Mouse (Mus musculus) heart, adult 18-20 months (tissue): Measurements from ENCODE around the gene Glce. TPM values are rescaled to one million over a fixed set of nuclear protein-coding genes. Genes with fewer than 3 reads are reported as not detected.

Experiments used
- DNase-seq, 2 experiments: peaks; one replicate each; pipeline ENCODE4 v3.0.0; 2021 to 2022; ENCODE audit warnings: mixed read lengths in 1 of 2
- total RNA-seq, 2 experiments: library from RNA; stranded (reverse); gene quantifications; 2 replicates each; pipeline ENCODE4 v1.2.3; 2021

The Glce gene
- total RNA-seq, 2 experiments from 2014 or later: 8.1 to 10.9 TPM

DNA sequence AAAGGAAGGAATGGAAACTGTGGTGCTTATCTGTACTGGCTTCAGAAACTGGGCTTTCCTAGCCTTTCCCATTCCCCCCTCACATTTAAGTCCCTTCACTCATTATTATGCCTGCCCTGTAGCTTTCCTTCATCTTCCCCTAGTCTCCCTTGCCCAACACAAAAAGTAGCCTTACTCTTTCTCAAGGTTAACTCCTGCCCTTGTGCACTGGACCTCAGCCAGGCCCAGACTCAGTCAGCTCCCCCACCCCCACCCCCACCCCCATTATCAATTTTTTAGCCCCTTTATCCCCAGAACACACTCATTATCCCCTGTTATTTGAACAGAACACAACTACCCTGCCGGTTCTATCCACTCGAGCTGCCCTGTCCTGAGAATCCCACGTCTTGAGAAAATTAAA lies 1.0 kb upstream of the Glce start:
- no peak for DNase-seq

DNA sequence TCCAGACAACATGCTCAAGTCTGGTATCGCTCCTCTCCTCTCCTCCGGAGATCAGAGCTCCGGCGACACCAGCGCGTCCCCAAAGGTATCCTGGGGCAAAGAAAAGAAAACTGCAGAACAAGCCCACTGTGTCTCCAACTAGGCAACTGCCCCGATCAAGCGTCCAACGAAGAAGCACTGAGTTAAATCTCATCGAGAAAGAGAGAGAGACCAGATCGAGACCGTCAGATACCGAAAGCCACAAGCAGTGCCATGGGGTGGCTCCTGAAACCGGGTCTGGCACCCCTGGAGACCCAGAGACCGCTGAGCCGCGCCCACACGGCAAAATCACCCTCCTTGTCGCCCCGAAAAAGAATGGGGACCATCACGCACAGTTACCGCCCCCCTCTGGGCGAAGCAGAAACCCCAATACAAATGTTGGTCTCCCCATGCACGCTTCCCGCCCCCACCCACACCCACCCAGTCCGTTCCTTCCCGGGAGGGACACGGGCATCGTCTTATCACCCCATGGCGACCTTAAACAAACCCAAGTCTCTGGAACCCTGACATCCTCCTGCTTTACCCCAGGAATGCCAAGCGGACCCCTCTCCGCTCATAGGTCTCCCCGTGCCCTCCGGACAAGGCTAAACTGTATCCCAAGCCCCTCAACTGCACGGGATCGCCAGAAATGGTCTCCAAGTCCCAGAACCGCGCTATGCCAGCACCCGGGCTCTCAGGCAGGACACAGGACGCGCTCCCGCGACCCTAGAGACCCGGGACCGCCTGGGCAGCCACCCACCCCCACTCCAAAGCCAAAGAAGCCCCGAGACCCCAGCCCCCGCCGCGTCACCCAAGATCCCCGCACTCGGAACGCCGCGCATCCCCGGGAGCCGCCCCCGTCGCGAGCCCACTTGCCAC lies 656 bp downstream of the Glce start:
- DNase-seq: peak; percentile 38 to 68

DNA sequence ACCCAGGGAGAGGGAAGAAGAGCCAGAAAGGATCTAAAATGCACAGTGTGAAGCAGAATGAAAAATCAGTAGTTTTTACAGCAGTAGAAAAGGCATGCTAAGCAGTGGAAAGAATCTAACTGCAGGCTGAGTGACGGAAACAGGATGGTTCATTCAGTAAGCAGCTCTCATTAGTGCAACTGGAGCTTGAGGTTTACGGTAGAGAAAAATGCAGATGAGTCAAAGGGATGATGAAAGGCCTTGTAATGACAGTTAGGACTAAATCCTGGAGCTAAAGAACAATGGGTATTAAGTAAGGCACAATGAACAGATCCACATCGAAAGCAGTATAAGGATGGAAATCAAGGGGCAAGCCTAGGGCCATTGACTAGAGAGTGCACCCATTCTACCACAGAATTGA lies 3.7 kb downstream of the Glce start:
- DNase-seq: no peak

DNA sequence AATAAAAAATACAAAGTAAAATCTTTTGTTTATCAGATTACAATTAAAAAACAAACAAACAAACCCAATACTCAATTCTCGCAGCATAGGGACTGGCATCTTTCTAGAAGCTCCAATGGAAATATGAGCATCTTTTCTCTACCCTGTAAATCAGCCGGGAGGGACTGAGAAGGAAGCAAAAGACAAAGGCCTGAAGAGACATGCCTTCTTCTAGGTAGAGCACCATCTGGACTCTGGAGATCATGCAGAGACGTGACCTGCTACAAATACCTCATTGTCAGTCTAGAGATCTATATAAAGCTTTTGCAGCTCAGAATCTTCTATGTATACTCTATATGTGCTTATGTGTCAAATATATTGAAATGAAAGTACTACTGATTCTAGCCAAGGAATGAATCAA lies 6.6 kb downstream of the Glce start:
- DNase-seq: no peak

DNA sequence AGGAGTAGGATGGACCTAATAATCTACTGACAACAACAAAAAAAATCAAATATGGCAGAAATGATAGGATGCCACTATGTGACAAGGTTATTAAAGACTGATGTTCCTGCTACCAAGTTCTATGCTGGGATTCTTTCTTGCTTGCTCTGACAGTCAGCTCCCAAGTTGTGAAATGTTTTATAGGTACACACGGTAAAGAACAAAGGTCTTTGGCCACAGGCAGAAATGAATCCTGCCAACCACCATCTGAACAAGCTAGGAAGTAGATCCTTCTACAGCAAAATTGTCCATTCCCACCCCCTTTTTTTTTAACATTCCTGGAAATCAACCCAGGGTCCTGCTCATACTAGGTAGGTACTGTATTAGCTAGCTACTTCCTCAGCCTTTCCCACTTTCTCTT lies 25.9 kb downstream of the Glce start:
- no peak for DNase-seq

DNA sequence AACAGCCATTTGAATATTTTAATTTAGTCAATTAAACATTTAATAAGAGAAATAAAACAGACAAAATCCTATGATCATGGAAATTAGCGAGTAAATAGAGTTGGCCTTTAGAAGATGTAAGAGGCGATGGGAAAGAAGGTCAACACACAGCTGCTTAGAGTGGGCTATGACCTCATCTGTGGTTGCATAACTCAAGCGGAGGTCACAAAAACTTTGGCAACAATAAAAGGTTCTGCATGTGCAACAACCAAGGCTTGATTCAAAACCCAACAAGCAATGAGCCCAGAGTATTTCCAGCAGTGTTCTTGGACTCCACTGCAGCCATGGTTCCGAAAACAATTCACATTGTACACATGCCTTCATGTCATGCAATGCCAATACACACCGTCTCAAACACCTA lies 30.9 kb downstream of the Glce start:
- peak; percentile 70 to 84 for DNase-seq

DNA sequence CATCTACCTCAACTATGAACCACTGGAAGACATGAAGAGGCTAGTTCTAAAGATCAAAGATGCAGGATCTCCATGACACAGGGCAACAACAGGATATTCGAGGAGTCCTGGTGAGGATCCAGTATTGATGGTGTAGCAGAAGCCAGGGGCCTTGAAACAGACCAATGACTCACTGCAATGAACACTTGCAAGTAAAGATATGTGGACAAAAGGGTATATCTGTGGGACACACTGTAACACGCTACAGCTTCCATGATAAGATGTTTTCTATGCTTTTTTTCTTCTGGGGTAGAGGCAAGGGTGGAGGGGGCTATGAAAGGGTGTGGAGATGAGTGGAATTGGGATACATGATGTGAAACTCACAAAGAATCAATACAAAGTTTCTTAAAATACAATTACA lies 36.9 kb downstream of the Glce start:
- DNase-seq: no peak

DNA sequence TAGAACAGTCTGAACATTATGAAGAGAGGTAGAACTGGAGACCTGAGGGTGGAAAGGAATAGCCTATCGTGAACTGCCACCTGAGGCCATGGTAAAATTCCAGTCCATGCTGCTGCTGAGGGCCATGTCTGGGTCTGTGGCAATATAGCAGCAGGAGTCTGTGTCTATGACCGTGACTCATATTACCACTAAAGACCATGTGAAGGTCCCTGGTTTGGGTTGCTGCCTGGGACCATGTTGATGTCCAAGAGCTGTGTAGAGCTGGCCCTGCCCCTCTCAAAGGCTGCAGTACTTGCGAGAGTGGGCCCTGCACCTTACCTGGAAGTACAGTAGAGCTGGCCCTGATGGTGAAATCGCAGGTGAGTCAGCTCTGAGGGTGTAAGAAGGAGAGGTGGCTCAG lies 37.6 kb downstream of the Glce start:
- no peak for DNase-seq

DNA sequence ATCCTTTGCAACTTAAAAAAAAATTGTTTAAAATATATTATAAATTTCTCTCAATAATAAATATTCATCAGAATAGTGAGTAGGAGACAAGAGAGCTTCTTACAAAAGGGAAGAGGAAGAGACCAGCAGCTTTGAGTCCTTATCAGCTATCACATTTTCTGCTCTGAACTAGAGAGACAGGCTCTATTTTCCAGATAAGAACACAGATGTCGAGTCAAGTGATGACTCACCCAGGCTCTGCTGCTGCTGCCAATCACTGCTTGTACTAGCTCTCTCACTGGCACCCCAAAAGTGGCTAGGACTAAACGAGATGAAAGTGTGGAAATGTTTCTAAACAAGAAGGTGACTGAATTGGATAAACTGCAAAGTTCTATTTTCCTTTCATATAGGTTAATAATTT lies 39.5 kb downstream of the Glce start:
- peak in 1 of 2 experiments; percentile 10 for DNase-seq

DNA sequence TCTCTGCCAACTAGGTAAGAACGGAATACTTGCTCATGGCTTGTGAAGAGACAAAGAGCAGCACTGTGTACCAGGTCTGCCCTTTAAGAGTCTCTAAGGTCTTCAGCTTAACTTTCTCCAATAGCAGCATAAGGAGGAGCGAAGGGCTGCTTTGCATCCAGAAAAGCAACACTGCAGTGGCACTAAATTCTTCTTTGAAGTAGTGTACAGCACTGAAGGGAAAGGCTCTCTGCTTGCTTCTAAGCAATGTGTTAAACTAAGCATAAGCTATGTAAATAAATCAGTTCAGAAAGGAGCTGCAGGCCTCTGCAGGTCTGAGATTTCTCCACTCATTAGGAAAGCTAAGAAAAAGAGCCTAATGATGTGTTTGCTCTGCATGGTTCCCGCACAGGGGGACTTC lies 40.9 kb downstream of the Glce start:
- no peak for DNase-seq

DNA sequence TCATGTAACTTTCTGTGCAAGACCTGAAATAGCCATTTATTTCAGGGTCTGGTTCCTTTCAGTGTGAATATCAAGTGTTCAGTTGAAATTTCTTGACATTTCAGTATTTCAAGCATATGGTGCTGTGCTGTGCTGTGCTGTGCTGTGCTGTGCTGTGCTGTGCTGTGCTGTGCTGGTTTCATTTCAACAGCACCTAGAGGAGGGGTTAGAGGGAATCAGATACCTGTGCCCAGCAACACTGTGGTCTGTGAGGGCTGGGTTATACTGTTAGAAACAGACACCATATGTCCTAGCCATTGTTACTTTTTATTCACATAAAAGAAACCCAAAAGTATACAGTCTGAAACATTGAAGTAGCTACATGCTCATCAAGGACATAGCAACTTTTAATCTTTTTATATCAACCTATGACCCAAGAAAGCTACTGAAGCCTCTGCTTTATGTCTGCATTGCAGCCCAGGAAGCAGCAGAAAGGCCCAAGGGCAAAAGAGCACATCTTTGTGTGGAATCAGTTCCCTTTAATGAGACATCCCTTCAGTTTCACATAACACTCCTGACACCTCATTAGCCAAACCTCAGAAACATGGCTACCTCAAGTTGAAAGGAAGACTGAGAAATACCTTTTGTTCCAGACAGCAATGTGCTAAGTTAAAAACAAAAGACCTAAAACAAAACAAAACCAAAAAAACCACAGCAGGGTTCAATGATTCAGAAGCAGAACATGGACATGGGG lies 42.3 kb downstream of the Glce start:
- DNase-seq: no peak

DNA sequence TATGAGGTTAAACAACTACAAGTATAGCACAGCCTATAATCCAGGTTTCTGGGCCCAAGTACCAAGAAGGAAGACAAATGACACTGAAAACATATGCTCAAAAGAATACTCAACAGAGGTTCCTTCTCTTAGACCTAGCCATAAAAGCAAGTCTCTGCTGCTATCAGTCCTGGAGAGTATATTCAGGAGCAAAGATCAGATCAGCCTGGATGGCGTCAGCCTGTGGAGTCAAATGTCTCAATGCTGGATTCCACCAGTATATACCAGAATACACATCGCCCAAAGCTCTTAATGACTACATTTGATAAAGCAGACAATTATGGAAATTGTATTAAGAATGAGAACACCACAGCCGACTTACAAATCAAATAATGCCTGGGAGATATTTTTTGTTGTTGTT lies 60.2 kb downstream of the Glce start:
- DNase-seq: no peak

DNA sequence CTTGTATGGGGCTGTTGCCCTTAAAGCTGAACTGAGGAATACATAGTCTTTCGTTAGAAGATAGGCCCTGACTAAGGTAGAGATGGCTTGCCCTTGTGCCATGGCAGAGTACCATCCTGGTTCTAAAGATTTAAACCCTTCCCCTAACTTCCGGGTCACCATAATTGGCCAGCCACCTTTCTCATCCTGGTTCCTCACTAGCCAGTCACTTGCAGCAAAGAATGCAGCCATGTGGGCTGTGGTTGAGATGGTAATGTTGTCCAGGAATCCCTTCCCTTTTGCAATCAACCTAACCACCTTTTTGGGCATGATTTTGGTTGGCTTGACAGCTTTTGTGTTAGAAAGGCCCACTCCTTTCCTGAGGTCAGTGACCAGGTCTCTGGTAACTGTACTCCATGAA lies 62.0 kb downstream of the Glce start:
- DNase-seq: no peak

DNA sequence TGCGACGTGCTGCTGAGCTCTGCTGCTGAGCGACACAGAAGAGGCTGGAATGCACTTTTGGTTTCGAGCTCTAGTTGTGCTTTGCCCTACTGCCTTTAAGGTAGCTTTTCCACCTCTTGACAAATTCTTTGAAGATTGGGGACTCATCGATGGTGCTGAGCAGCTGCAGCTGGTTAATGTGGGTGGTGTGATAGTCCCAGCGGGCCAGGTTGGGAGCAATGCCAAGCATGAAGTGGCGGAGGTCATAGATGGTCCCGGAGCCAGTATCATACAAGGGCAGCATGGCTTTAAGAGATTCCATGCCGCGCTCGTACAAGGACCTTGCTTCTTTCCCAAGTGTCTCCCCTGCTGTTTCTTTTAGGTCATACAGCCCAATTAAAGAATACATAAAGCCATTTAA lies 62.5 kb downstream of the Glce start:
- peak; percentile 51 to 67 for DNase-seq

DNA sequence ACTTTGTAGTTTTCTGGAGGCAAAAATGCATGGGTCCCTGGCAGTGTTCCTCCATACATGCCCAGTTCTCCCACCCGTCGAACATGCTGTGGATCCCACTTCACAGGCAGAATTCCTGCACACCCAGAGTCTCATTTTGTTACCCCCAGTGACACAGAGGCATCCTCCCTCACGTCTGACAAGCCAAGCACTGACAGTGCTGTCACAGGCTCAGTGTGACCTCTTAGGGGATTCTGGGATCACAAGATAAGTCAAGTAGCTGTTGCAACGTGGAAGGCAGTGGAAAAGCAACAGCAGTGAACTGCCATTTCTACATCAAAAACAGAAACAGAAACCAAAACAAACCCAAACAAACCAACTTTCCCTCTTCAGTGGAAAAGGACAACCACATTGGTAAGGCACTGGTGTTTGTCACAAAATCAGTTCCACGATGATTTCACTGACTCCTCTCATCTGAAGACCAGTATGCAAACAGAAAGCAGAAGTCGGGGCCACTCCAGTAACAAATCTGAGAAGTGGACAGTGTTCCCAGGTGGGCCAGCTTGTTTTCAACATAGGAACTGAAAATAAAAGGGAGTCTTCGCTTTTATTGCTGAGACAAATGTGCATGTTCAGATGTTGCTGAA lies 64.5 kb downstream of the Glce start:
- DNase-seq: peak in 1 of 2 experiments; percentile 10

DNA sequence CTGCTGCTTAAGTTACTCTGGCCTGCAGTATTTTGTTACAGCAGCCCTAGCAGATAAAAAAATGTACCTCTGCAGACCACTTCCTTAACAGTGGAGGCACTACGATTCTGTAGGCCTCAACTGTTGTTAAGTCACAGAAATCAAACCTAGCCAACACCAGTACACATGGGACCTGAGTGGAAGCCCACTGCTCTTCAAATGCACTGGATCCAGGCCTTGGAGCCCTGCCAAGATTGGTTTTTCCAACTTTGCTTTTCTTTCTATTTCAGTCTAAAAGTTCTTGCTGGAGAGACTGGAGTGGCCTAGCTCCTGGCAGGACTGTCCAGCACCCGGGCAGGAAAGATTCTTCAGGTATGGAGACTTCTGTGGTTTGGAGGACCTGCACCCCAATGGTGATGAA lies 66.2 kb downstream of the Glce start:
- DNase-seq: no peak

DNA sequence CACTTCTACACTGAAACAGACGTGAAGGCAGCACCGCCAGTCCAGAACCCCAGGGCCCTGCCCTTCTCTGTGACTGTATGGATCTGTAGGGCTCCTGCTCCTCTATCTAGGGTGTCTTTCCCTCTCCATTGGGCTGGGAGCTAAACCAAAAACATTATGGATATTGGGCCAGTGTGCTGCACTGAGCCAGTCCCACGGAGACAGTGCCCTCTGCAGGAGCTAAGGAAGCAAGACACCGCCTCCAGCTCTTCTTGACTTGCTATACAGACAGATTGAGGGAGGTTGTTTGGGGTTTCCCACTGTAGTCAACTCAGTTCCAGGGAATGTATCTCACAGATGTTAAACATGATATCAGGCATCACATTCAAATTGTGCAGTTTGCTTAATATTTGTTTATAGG lies 71.7 kb downstream of the Glce start:
- DNase-seq: no peak

DNA sequence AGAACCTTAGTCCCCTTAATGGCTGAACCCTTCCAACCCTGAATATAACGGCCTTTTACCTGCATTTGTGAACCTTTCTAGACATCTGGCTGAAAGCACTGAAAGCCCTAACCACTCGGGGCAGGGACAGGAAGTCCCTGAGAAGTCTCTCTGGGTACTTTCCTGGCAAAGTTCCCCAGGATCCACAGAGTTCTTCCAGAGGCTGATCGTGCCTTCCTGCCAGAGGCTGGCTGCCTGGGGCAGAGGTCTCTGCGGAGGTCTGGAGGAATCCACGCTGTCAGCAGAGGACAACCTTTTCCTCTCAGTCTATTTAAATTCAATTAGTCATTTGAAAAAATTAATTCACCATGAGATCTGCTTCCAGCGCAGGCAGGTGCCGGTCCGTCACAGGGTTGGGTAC lies 73.3 kb downstream of the Glce start:
- no peak for DNase-seq

DNA sequence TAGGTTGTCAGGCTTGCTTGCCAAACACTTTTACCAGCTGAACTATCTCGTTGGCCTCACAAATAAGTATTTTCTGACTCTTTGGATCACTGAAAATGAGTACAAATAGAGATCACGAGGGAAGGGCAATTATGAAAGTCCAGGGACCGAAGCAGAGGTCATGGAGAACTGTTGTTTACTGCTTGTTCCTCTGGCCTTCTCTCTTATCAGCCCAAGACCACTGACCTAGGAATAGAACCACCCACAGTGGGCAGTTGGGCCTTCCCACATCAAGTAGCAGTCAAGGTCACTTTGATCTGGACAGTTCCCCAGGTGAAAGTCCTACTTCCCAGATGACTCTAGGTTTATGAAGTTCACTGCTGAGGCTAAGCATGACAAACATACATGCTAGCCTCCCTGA lies 80.3 kb downstream of the Glce start:
- no peak for DNase-seq

DNA sequence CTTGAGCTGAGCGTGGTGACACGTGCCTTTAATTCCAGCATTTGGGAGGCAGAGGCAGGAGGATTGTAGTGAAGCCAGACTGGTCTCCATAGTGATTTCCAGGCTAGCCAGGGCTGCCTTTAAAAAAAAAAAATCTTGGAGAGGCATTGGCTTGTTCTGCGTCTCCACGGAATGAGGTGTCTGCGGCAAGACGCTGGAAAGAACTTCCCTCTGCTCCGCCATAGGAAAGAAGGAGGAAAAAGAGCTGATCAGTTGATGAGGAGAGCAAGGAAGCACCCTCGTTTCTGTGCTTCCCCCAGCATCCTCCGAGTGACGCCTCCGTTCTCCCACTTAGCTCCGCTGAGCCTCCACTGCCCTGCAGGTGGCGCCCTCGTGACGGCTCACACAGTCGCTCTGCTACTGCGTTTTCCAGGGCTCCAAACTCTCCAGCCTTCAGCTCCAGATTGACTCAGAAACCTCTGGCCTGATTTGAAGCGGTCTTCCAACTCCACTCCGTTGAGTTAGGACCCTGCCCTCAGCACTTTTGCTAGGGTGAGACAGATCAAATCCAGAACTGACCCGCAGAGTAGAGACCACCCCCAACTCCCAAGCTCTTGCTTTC lies 82.3 kb downstream of the Glce start:
- peak; percentile 84 to 94 for DNase-seq

DNA sequence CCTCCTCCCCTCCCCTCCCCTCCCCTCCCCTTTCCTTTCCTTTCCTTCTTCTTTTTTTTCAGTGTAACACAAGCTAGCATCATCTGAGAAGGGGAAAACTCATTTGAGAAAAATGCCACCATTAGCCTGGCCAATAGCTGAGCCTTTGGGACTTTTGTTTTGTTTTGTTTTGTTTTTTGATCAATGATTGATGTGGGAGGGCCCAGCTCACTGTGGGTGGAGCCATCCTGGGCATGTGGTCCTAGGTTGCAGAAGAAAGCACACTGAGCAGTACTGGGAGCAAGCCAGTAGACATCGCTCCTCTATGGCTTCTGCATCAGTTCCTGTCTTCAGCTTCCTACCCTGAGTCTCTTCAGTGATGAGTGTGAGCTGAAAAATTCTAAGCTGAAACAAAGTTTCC lies 86.6 kb downstream of the Glce start:
- DNase-seq: no peak

DNA sequence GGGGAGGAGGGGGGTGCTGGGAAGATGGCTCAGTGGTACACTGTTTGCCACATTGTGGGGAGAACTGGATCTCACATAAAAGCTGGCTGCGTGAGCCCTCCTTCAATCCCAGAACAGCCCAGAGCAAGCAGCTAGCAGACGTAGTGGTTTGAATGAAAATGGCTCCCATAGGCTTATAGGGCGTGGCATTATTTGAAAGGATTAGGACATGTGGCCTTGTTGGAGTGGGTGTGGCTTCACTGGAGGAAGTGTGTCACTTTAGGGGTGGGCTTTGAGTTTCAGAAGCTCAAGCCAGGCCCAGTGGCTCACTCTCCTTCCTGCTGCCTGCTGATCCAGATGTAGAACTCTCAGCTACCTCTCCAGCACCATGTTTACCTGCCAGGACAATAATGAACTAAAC lies 90.2 kb downstream of the Glce start:
- no peak for DNase-seq

DNA sequence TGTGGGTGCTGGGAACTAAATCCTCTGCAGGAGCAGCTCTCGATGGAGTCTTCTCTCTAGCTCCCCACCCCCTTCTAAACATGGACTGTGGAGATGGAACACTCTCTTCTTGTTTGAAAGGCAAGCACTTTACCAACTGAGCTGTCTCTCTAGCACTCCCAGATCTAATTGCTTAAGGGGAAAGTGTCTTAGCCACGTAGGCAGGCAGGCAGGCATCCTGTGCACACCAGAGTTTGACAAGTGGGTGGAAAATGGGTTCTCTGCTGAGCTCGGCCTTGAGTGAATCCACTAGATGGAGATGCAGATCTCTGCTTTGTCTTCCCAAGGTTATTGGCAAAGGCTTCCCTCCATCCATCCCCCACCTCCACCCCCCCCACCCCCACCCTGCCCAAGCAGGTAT lies 94.4 kb downstream of the Glce start:
- DNase-seq: no peak
